Mouse (Mus musculus): ENCODE data around the gene Rps6kl1. TPM values are rescaled to one million over a fixed set of nuclear protein-coding genes. Genes with fewer than 3 reads are reported as not detected.

Gene Rps6kl1
- polyA plus RNA-seq, 1 experiment from 2014 or later, result 1.1 TPM

- Histone ChIP-seq H3K27ac (no peak overlapping the region), H3K9ac (ENCODE audit: low read depth, low read length) (no peak overlapping the region), H3K9me3 (replicated peaks; ENCODE audit: low read length) (no peaks in the 10 kb centered on the region), H3K36me3 (ENCODE audit: insufficient read depth, low read length) (no peaks in the 10 kb centered on the region), H3K4me1 (replicated peaks; ENCODE audit: insufficient read depth, low read length) (no peaks in the 10 kb centered on the region), H3K4me2 (ENCODE audit: low read length) (no peak overlapping the region), H3K4me3 (replicated peaks; ENCODE audit: low read depth, low read length) (no peak overlapping the region), H3K27me3 (ENCODE audit: insufficient read depth, low read length) (no peaks in the 10 kb centered on the region)
- no peak for DNase-seq (ENCODE audit: low spot score)
- TF ChIP-seq CTCF (IDR thresholded peaks at IDR 0.05; ENCODE audit: low read depth), result no peak
- no peak for ATAC-seq (replicated peaks; ENCODE audit: low FRiP score, low read depth)
- 83% methylated on average over 8 of the region's 8 CpGs for WGBS
These were observed 7.7 kb upstream of the Rps6kl1 start for GRCm38 (mm10) chr12:85158801-85159200.

- no peak overlapping the region for H3K4me3 ChIP-seq (replicated peaks; ENCODE audit: low read depth, low read length)
- H3K4me1 ChIP-seq (replicated peaks; ENCODE audit: insufficient read depth, low read length), result no peaks in the 10 kb centered on the region
- H3K9ac ChIP-seq (ENCODE audit: low read depth, low read length), result no peak overlapping the region
- DNase-seq (ENCODE audit: low spot score), result no peak
- no peak overlapping the region for H3K4me2 ChIP-seq (ENCODE audit: low read length)
- no peaks in the 10 kb centered on the region for H3K36me3 ChIP-seq (ENCODE audit: insufficient read depth, low read length)
- no peak overlapping the region for H3K27ac ChIP-seq
- ATAC-seq (replicated peaks; ENCODE audit: low FRiP score, low read depth), result no peak
- WGBS, result 89% methylated on average over 14 of the region's 14 CpGs
- no peaks in the 10 kb centered on the region for H3K27me3 ChIP-seq (ENCODE audit: insufficient read depth, low read length)
- TF ChIP-seq CTCF (IDR thresholded peaks at IDR 0.05; ENCODE audit: low read depth), result no peak
- H3K9me3 ChIP-seq (replicated peaks; ENCODE audit: low read length), result no peaks in the 10 kb centered on the region
These were observed 6.9 kb upstream of the Rps6kl1 start for GRCm38 (mm10) chr12:85157797-85158460.

- no peaks in the 10 kb centered on the region for H3K27me3 ChIP-seq (ENCODE audit: insufficient read depth, low read length)
- no peak for ATAC-seq (replicated peaks; ENCODE audit: low FRiP score, low read depth)
- H3K4me2 ChIP-seq (ENCODE audit: low read length), result no peak overlapping the region
- H3K9me3 ChIP-seq (replicated peaks; ENCODE audit: low read length), result no peaks in the 10 kb centered on the region
- no peak for TF ChIP-seq CTCF (IDR thresholded peaks at IDR 0.05; ENCODE audit: low read depth)
- H3K36me3 ChIP-seq (ENCODE audit: insufficient read depth, low read length), result no peaks in the 10 kb centered on the region
- no peak overlapping the region for H3K9ac ChIP-seq (ENCODE audit: low read depth, low read length)
- no peak for DNase-seq (ENCODE audit: low spot score)
- H3K4me3 ChIP-seq (replicated peaks; ENCODE audit: low read depth, low read length), result no peak overlapping the region
- no peaks in the 10 kb centered on the region for H3K4me1 ChIP-seq (replicated peaks; ENCODE audit: insufficient read depth, low read length)
- no peak overlapping the region for H3K27ac ChIP-seq
- WGBS, result 28% methylated on average over 6 of the region's 6 CpGs
These were observed 5.3 kb upstream of the Rps6kl1 start for GRCm38 (mm10) chr12:85156324-85156723.

GRCm38 (mm10) chr12:85153011-85153410 is 1.9 kb upstream of the Rps6kl1 start:
- Histone ChIP-seq H3K4me1 (replicated peaks; ENCODE audit: insufficient read depth, low read length) (peaks cover 7% of the 10 kb centered on the region; the same call in 1 of the 2 replicates), H3K27ac (no peak overlapping the region), H3K27me3 (ENCODE audit: insufficient read depth, low read length) (peaks cover 6% of the 10 kb centered on the region), H3K4me3 (replicated peaks; ENCODE audit: low read depth, low read length) (no peak overlapping the region), H3K36me3 (ENCODE audit: insufficient read depth, low read length) (no peaks in the 10 kb centered on the region), H3K9ac (ENCODE audit: low read depth, low read length) (no peak overlapping the region), H3K4me2 (ENCODE audit: low read length) (no peak overlapping the region), H3K9me3 (replicated peaks; ENCODE audit: low read length) (no peaks in the 10 kb centered on the region)
- no peak for ATAC-seq (replicated peaks; ENCODE audit: low FRiP score, low read depth)
- DNase-seq (ENCODE audit: low spot score), result no peak
- 70% methylated on average over 3 of the region's 3 CpGs for WGBS
- no peak for TF ChIP-seq CTCF (IDR thresholded peaks at IDR 0.05; ENCODE audit: low read depth)

- H3K27ac ChIP-seq, result no peak overlapping the region
- 0 out of 2 replicates have a peak overlapping the region, but pooled peaks have one; percentile 9 for H3K4me3 ChIP-seq (replicated peaks; ENCODE audit: low read depth, low read length)
- H3K36me3 ChIP-seq (ENCODE audit: insufficient read depth, low read length), result no peaks in the 10 kb centered on the region
- peaks cover 7% of the 10 kb centered on the region; the same call in 1 of the 2 replicates for H3K4me1 ChIP-seq (replicated peaks; ENCODE audit: insufficient read depth, low read length)
- H3K27me3 ChIP-seq (ENCODE audit: insufficient read depth, low read length), result peaks cover 6% of the 10 kb centered on the region
- WGBS, result 14% methylated on average over 20 of the region's 20 CpGs
- H3K9me3 ChIP-seq (replicated peaks; ENCODE audit: low read length), result no peaks in the 10 kb centered on the region
- TF ChIP-seq CTCF (IDR thresholded peaks at IDR 0.05; ENCODE audit: low read depth), result no peak
- DNase-seq (ENCODE audit: low spot score) (no peak), ATAC-seq (replicated peaks; ENCODE audit: low FRiP score, low read depth) (0 out of 2 replicates have a peak, but pooled peaks have one; percentile 11)
- H3K9ac ChIP-seq (ENCODE audit: low read depth, low read length), result no peak overlapping the region
- peak overlapping the region; percentile 46 for H3K4me2 ChIP-seq (ENCODE audit: low read length)
These were observed 603 bp downstream of the Rps6kl1 start for GRCm38 (mm10) chr12:85150321-85151001.

GRCm38 (mm10) chr12:85146881-85147280 is 4.2 kb downstream of the Rps6kl1 start:
- TF ChIP-seq CTCF (IDR thresholded peaks at IDR 0.05; ENCODE audit: low read depth), result no peak
- no peak for DNase-seq (ENCODE audit: low spot score)
- H3K27ac ChIP-seq, result no peak overlapping the region
- WGBS, result 86% methylated on average over 9 of the region's 9 CpGs
- H3K4me2 ChIP-seq (ENCODE audit: low read length), result no peak overlapping the region
- no peaks in the 10 kb centered on the region for H3K9me3 ChIP-seq (replicated peaks; ENCODE audit: low read length)
- H3K36me3 ChIP-seq (ENCODE audit: insufficient read depth, low read length), result no peaks in the 10 kb centered on the region
- no peak overlapping the region for H3K9ac ChIP-seq (ENCODE audit: low read depth, low read length)
- peaks cover 7% of the 10 kb centered on the region; the same call in 1 of the 2 replicates for H3K4me1 ChIP-seq (replicated peaks; ENCODE audit: insufficient read depth, low read length)
- H3K27me3 ChIP-seq (ENCODE audit: insufficient read depth, low read length), result peaks cover 6% of the 10 kb centered on the region
- no peak for ATAC-seq (replicated peaks; ENCODE audit: low FRiP score, low read depth)
- H3K4me3 ChIP-seq (replicated peaks; ENCODE audit: low read depth, low read length), result no peak overlapping the region

All from kidney, postnatal 0 days (tissue).